Mouse (Mus musculus) embryonic fibroblast, embryonic 13.5 days (primary cell): ENCODE measurements at regions not wholly inside any gene's neighbourhood (a gene's known extent, or its start where the extent isn't known, plus 50 kb on each side); places are given as distances from the start of the nearest gene placed in this dataset.

Experiments used
- H3K27ac ChIP-seq: 2 replicates; pipeline ENCODE4 v1.5.1; 2012; ENCODE audit warnings: low read length, control low read depth, inconsistent platforms; ENCODE audit not compliant: insufficient read depth
- H3K4me1 ChIP-seq: 2 replicates; pipeline ENCODE4 v1.6.1; 2011; ENCODE audit warnings: low read length; ENCODE audit not compliant: control insufficient read depth, insufficient read depth
- H3K4me3 ChIP-seq: 2 replicates; pipeline ENCODE4 v1.5.1; 2011; ENCODE audit warnings: mild to moderate bottlenecking, control low read depth, low read length; ENCODE audit not compliant: insufficient read depth
- CTCF ChIP-seq: IDR thresholded peaks from 2 replicates; pipeline ENCODE4 v1.5.1; 2011; ENCODE audit warnings: mild to moderate bottlenecking, control low read depth, low read length, moderate library complexity, borderline replicate concordance; ENCODE audit not compliant: insufficient read depth
- POLR2A ChIP-seq: IDR thresholded peaks from 2 replicates; pipeline ENCODE4 v1.6.1; 2011; ENCODE audit warnings: low read depth, mild to moderate bottlenecking, control low read depth, low read length, moderate library complexity

- TF ChIP-seq POLR2A (no peak), CTCF (no peak)
- H3K4me3 ChIP-seq, result no peak overlapping the region
- no peak overlapping the region for H3K27ac ChIP-seq
- H3K4me1 ChIP-seq, result no peaks in the 10 kb centered on the region
Observed at GRCm38 (mm10) chr10:68943239-68943638, 208.0 kb upstream of the Rhobtb1 start.

- Histone ChIP-seq H3K4me3 (no peak overlapping the region), H3K4me1 (no peaks in the 10 kb centered on the region), H3K27ac (no peak overlapping the region)
- TF ChIP-seq POLR2A (no peak), CTCF (no peak)
Observed at GRCm38 (mm10) chr10:68956539-68956938, 194.7 kb upstream of the Rhobtb1 start.

GRCm38 (mm10) chr10:68961376-68961775, 189.9 kb upstream of the Rhobtb1 start:
- H3K4me3 ChIP-seq, result no peak overlapping the region
- H3K27ac ChIP-seq, result no peak overlapping the region
- no peaks in the 10 kb centered on the region for H3K4me1 ChIP-seq
- no peak for TF ChIP-seq POLR2A
- TF ChIP-seq CTCF, result no peak

GRCm38 (mm10) chr10:68963090-68963489, 188.1 kb upstream of the Rhobtb1 start:
- TF ChIP-seq CTCF, result no peak
- TF ChIP-seq POLR2A, result no peak
- H3K4me1 ChIP-seq, result no peaks in the 10 kb centered on the region
- no peak overlapping the region for H3K4me3 ChIP-seq
- H3K27ac ChIP-seq, result no peak overlapping the region

GRCm38 (mm10) chr10:68965271-68965670, 186.0 kb upstream of the Rhobtb1 start:
- Histone ChIP-seq H3K4me1 (0 out of 2 replicates have a peak, but pooled peaks cover 4% of the 10 kb centered on the region), H3K27ac (no peak overlapping the region), H3K4me3 (no peak overlapping the region)
- no peak for TF ChIP-seq CTCF
- no peak for TF ChIP-seq POLR2A

- no peak overlapping the region for H3K4me3 ChIP-seq
- H3K27ac ChIP-seq, result no peak overlapping the region
- H3K4me1 ChIP-seq, result 0 out of 2 replicates have a peak, but pooled peaks cover 4% of the 10 kb centered on the region
- TF ChIP-seq CTCF, result no peak
- TF ChIP-seq POLR2A, result no peak
Observed at GRCm38 (mm10) chr10:68967976-68968968, 183.0 kb upstream of the Rhobtb1 start.

GRCm38 (mm10) chr10:68970521-68970920, 180.7 kb upstream of the Rhobtb1 start:
- TF ChIP-seq CTCF, result no peak
- TF ChIP-seq POLR2A, result no peak
- Histone ChIP-seq H3K4me3 (no peak overlapping the region), H3K27ac (no peak overlapping the region), H3K4me1 (0 out of 2 replicates have a peak, but pooled peaks cover 4% of the 10 kb centered on the region)

GRCm38 (mm10) chr10:68974771-68975170, 176.5 kb upstream of the Rhobtb1 start:
- H3K27ac ChIP-seq, result no peak overlapping the region
- no peak for TF ChIP-seq POLR2A
- no peak for TF ChIP-seq CTCF

GRCm38 (mm10) chr10:68976443-68977025, 174.7 kb upstream of the Rhobtb1 start:
- Histone ChIP-seq H3K4me1 (no peaks in the 10 kb centered on the region; the same call in 1 of the 2 replicates), H3K27ac (no peak overlapping the region), H3K4me3 (no peak overlapping the region)
- TF ChIP-seq POLR2A, result no peak
- no peak for TF ChIP-seq CTCF

More at GRCm38 (mm10) chr10:68974771-68975170, 176.5 kb upstream of the Rhobtb1 start:
- Histone ChIP-seq H3K4me3 (no peak overlapping the region), H3K4me1 (no peaks in the 10 kb centered on the region; the same call in 1 of the 2 replicates)

- Histone ChIP-seq H3K4me1 (no peaks in the 10 kb centered on the region; the same call in 1 of the 2 replicates), H3K4me3 (no peak overlapping the region), H3K27ac (no peak overlapping the region)
- no peak for TF ChIP-seq CTCF
- TF ChIP-seq POLR2A, result no peak
Observed at GRCm38 (mm10) chr10:68978115-68978514, 173.1 kb upstream of the Rhobtb1 start.
